Mouse (Mus musculus) myocyte (in vitro differentiated cells): ENCODE data around the gene Add3. TPM values are rescaled to one million over a fixed set of nuclear protein-coding genes. Genes with fewer than 3 reads are reported as not detected.

ENCODE experiments used
- H3K27me3 ChIP-seq: one replicate; pipeline ENCODE4 v1.6.1; 2011; ENCODE audit not compliant: control insufficient read depth, insufficient read depth, insufficient read length
- H3K36me3 ChIP-seq: one replicate; pipeline ENCODE4 v1.6.1; 2011; ENCODE audit not compliant: control insufficient read depth, insufficient read depth
- H3K4me2 ChIP-seq: one replicate; pipeline ENCODE4 v1.6.1; 2011; ENCODE audit warnings: low read depth, control low read depth
- H3K4me3 ChIP-seq: one replicate; pipeline ENCODE4 v1.5.1; 2011; ENCODE audit warnings: mild to moderate bottlenecking, control low read depth, moderate library complexity
- H3K79me2 ChIP-seq: one replicate; pipeline ENCODE4 v1.6.1; 2011; ENCODE audit not compliant: control insufficient read depth, insufficient read depth
- H3ac ChIP-seq: one replicate; pipeline ENCODE4 v1.6.1; 2011; ENCODE audit not compliant: control insufficient read depth, insufficient read length
- CEBPB ChIP-seq: IDR thresholded peaks from 2 replicates; pipeline ENCODE4 v1.6.1; 2011; ENCODE audit warnings: mild to moderate bottlenecking, moderate library complexity; ENCODE audit not compliant: poor library complexity, insufficient read depth, severe bottlenecking
- E2F4 ChIP-seq: IDR thresholded peaks from one replicate; pipeline ENCODE4 v1.6.1; 2011; ENCODE audit warnings: mild to moderate bottlenecking, control low read depth, moderate library complexity; ENCODE audit not compliant: insufficient read depth
- MAX ChIP-seq: IDR thresholded peaks from one replicate; pipeline ENCODE4 v1.6.1; 2011; ENCODE audit warnings: low read depth, mild to moderate bottlenecking, control low read depth
- MYOD1 ChIP-seq, 3 experiments: IDR thresholded peaks; one replicate each; pipeline ENCODE4 v1.6.1; 2011; ENCODE audit warnings: control low read depth in 2 of 3, low read depth in 2 of 3, mild to moderate bottlenecking in 2 of 3, moderate library complexity in 1 of 3; ENCODE audit not compliant: insufficient read length in 2 of 3, control insufficient read depth in 1 of 3
- MYOG ChIP-seq, 3 experiments: IDR thresholded peaks; one replicate each; pipeline ENCODE4 v1.6.1; 2011; ENCODE audit warnings: control low read depth in 2 of 3, low read depth in 2 of 3, mild to moderate bottlenecking in 2 of 3; ENCODE audit not compliant: insufficient read length in 2 of 3, control insufficient read depth in 1 of 3, insufficient read depth in 1 of 3
- POLR2A ChIP-seq: IDR thresholded peaks from one replicate; pipeline ENCODE4 v1.6.1; 2011; ENCODE audit warnings: low read depth, mild to moderate bottlenecking, control low read depth, moderate library complexity; ENCODE audit not compliant: insufficient read length
- POLR2AphosphoS2 ChIP-seq: IDR thresholded peaks from one replicate; pipeline ENCODE4 v1.6.1; 2011; ENCODE audit warnings: low read depth, control low read depth; ENCODE audit not compliant: insufficient read length
- REST ChIP-seq: IDR thresholded peaks from one replicate; pipeline ENCODE4 v1.6.1; 2011; ENCODE audit warnings: mild to moderate bottlenecking, control low read depth, moderate library complexity; ENCODE audit not compliant: insufficient read depth, insufficient read length
- SRF ChIP-seq: IDR thresholded peaks from one replicate; pipeline ENCODE4 v1.6.1; 2011; ENCODE audit warnings: low read depth; ENCODE audit not compliant: control insufficient read depth, insufficient read length
- TCF12 ChIP-seq: IDR thresholded peaks from one replicate; pipeline ENCODE4 v1.6.1; 2011; ENCODE audit warnings: mild to moderate bottlenecking, control low read depth; ENCODE audit not compliant: poor library complexity, insufficient read depth, severe bottlenecking
- TCF3 ChIP-seq: IDR thresholded peaks from one replicate; pipeline ENCODE4 v1.6.1; 2011; ENCODE audit warnings: low read depth, control low read depth; ENCODE audit not compliant: insufficient read length
- USF1 ChIP-seq: IDR thresholded peaks from one replicate; pipeline ENCODE4 v1.6.1; 2011; ENCODE audit warnings: low read depth, mild to moderate bottlenecking, control low read depth, moderate library complexity
- polyA plus RNA-seq: library from polyadenylated mRNA; unstranded; fragments of >200 nt; fragmentation: generic; extraction: Trizol; gene quantifications from one replicate; pipeline ENCODE4 v1.2.1, GENCODE M21; 2012; ENCODE audit warnings: missing spikeins

Gene Add3
- polyA plus RNA-seq, 1 experiment: 8.3 TPM

GRCm38 (mm10) chr19:53230942-53231815 is 90.9 kb downstream of the Add3 start:
- TF ChIP-seq E2F4: no peak
- TF ChIP-seq TCF3: no peak
- no peak for TF ChIP-seq MYOD1 (IDR thresholded peaks at IDR 0.05; ENCODE audit: control insufficient read depth in 1 of 3, insufficient read length in 2 of 3, low read depth in 2 of 3)
- no peak for TF ChIP-seq POLR2AphosphoS2
- no peak for TF ChIP-seq CEBPB
- no peak for TF ChIP-seq TCF12
- TF ChIP-seq REST: no peak
- TF ChIP-seq MAX: no peak
- TF ChIP-seq USF1: no peak
- no peak for TF ChIP-seq MYOG (IDR thresholded peaks at IDR 0.05; ENCODE audit: control insufficient read depth in 1 of 3, insufficient read depth in 1 of 3, insufficient read length in 2 of 3, low read depth in 2 of 3)
- TF ChIP-seq POLR2A: no peak
- no peak for TF ChIP-seq SRF
- H3K4me2 ChIP-seq: no peak overlapping the region
- H3K4me3 ChIP-seq: no peak overlapping the region
- no peaks in the 10 kb centered on the region for H3K27me3 ChIP-seq
- H3K79me2 ChIP-seq: no peaks in the 10 kb centered on the region
- no peaks in the 10 kb centered on the region for H3K36me3 ChIP-seq
- H3ac ChIP-seq: no peak overlapping the region

- no peak overlapping the region for H3K4me2 ChIP-seq
- TF ChIP-seq REST: no peak
- TF ChIP-seq MAX: no peak
- no peak for TF ChIP-seq MYOD1 (IDR thresholded peaks at IDR 0.05; ENCODE audit: control insufficient read depth in 1 of 3, insufficient read length in 2 of 3, low read depth in 2 of 3)
- no peak for TF ChIP-seq MYOG (IDR thresholded peaks at IDR 0.05; ENCODE audit: control insufficient read depth in 1 of 3, insufficient read depth in 1 of 3, insufficient read length in 2 of 3, low read depth in 2 of 3)
- no peak for TF ChIP-seq POLR2AphosphoS2
- no peak for TF ChIP-seq POLR2A
- no peak for TF ChIP-seq TCF12
- TF ChIP-seq USF1: no peak
- TF ChIP-seq CEBPB: no peak
- no peak for TF ChIP-seq SRF
- TF ChIP-seq TCF3: no peak
- TF ChIP-seq E2F4: no peak
- no peaks in the 10 kb centered on the region for H3K36me3 ChIP-seq
- no peaks in the 10 kb centered on the region for H3K79me2 ChIP-seq
- no peak overlapping the region for H3ac ChIP-seq
- H3K27me3 ChIP-seq: no peaks in the 10 kb centered on the region
- no peak overlapping the region for H3K4me3 ChIP-seq
Measured at GRCm38 (mm10) chr19:53233586-53233985, 93.3 kb downstream of the Add3 start.

- H3K27me3 ChIP-seq: no peaks in the 10 kb centered on the region
- H3K36me3 ChIP-seq: no peaks in the 10 kb centered on the region
- H3K4me3 ChIP-seq: no peak overlapping the region
- no peak overlapping the region for H3ac ChIP-seq
- TF ChIP-seq CEBPB (no peak), TCF3 (no peak), POLR2A (no peak), SRF (no peak), MYOD1 (IDR thresholded peaks at IDR 0.05; ENCODE audit: control insufficient read depth in 1 of 3, insufficient read length in 2 of 3, low read depth in 2 of 3) (no peak), USF1 (no peak), TCF12 (no peak), REST (no peak), E2F4 (no peak), POLR2AphosphoS2 (no peak), MYOG (IDR thresholded peaks at IDR 0.05; ENCODE audit: control insufficient read depth in 1 of 3, insufficient read depth in 1 of 3, insufficient read length in 2 of 3, low read depth in 2 of 3) (no peak), MAX (no peak)
- no peaks in the 10 kb centered on the region for H3K79me2 ChIP-seq
- H3K4me2 ChIP-seq: no peak overlapping the region
Measured at GRCm38 (mm10) chr19:53241806-53242205, 101.6 kb downstream of the Add3 start.

- no peaks in the 10 kb centered on the region for H3K36me3 ChIP-seq
- H3K4me2 ChIP-seq: no peak overlapping the region
- H3K79me2 ChIP-seq: no peaks in the 10 kb centered on the region
- H3K27me3 ChIP-seq: no peaks in the 10 kb centered on the region
- no peak overlapping the region for H3ac ChIP-seq
- H3K4me3 ChIP-seq: no peak overlapping the region
- TF ChIP-seq REST: no peak
- no peak for TF ChIP-seq TCF3
- TF ChIP-seq SRF: no peak
- TF ChIP-seq CEBPB: no peak
- no peak for TF ChIP-seq USF1
- no peak for TF ChIP-seq MYOG (IDR thresholded peaks at IDR 0.05; ENCODE audit: control insufficient read depth in 1 of 3, insufficient read depth in 1 of 3, insufficient read length in 2 of 3, low read depth in 2 of 3)
- no peak for TF ChIP-seq MAX
- no peak for TF ChIP-seq TCF12
- TF ChIP-seq POLR2AphosphoS2: no peak
- no peak for TF ChIP-seq E2F4
- TF ChIP-seq POLR2A: no peak
- TF ChIP-seq MYOD1 (IDR thresholded peaks at IDR 0.05; ENCODE audit: control insufficient read depth in 1 of 3, insufficient read length in 2 of 3, low read depth in 2 of 3): no peak
Measured at GRCm38 (mm10) chr19:53243956-53244355, 103.7 kb downstream of the Add3 start.
